Mouse (Mus musculus) hindbrain, embryonic 11.5 days (tissue): ENCODE data around the gene Mia3. TPM values are rescaled to one million over a fixed set of nuclear protein-coding genes. Genes with fewer than 3 reads are reported as not detected.
A peak's percentile ranks its signal among the peaks of the same experiment; 100 is the strongest.
"Not testable (repeated sequence)": the region's sequence is repeated elsewhere in the genome, so short reads cannot be mapped to it uniquely, and the experiment has no call there.

ENCODE experiments used
- ATAC-seq: fragments of 200-750 bp; cut with Nextera tagmentation; 2 replicates; pipeline ENCODE4 v1.8.0; 2017; ENCODE audit warnings: mild to moderate bottlenecking, moderate TSS enrichment, moderate library complexity; ENCODE audit not compliant: low FRiP score
- DNase-seq: peaks from one replicate; pipeline ENCODE4 v3.0.0-alpha.2; 2015; ENCODE audit warnings: low spot score
- H3K27ac ChIP-seq: fragments of 300-500 bp; sonication (generic); 2 replicates; pipeline ENCODE4 v1.5.1; 2014; ENCODE audit warnings: mild to moderate bottlenecking, low read depth, low read length
- H3K27me3 ChIP-seq: fragments of 300-500 bp; sonication (generic); 2 replicates; pipeline ENCODE4 v1.6.1; 2014; ENCODE audit warnings: mild to moderate bottlenecking, low read length, moderate library complexity, mixed read lengths; ENCODE audit not compliant: control insufficient read depth, insufficient read depth
- H3K36me3 ChIP-seq: fragments of 300-500 bp; sonication (generic); 2 replicates; pipeline ENCODE4 v1.6.1; 2014; ENCODE audit warnings: mild to moderate bottlenecking, low read length, moderate library complexity, mixed read lengths; ENCODE audit not compliant: control insufficient read depth, insufficient read depth
- H3K4me1 ChIP-seq: fragments of 300-500 bp; sonication (generic); replicated peaks from 2 replicates; pipeline ENCODE4 v1.6.1; 2014; ENCODE audit warnings: low read length, mixed read lengths; ENCODE audit not compliant: control insufficient read depth, insufficient read depth
- H3K4me2 ChIP-seq: fragments of 300-500 bp; sonication (generic); replicated peaks from 2 replicates; pipeline ENCODE4 v1.6.1; 2014; ENCODE audit warnings: mild to moderate bottlenecking, low read depth, low read length
- H3K4me3 ChIP-seq: fragments of 300-500 bp; sonication (generic); 2 replicates; pipeline ENCODE4 v1.5.1; 2014; ENCODE audit warnings: low read depth, low read length
- H3K9ac ChIP-seq: fragments of 300-500 bp; sonication (generic); 2 replicates; pipeline ENCODE4 v1.6.1; 2014; ENCODE audit warnings: low read depth, low read length
- H3K9me3 ChIP-seq: fragments of 300-500 bp; sonication (generic); 2 replicates; pipeline ENCODE4 v1.6.1; 2016; ENCODE audit warnings: low read length; ENCODE audit not compliant: control insufficient read depth
- WGBS: fragments of 180-500 bp; shearing (Covaris S2); extraction: QIAGEN DNeasy Blood & Tissue Kit; methylation state at CpG from one replicate; pipeline ENCODE4 v1.1.7; 2014; 5-methylcytosine and 5-hydroxymethylcytosine counted together
- polyA plus RNA-seq: library from polyadenylated mRNA; unstranded; fragments of >200 nt; fragmentation: Nextera tagmentation; extraction: Ambion mirVana; gene quantifications from 2 replicates; pipeline ENCODE4 v1.2.1, GENCODE M21; 2014

Gene Mia3
- 97.5 and 97.6 TPM in 2 replicates for polyA plus RNA-seq

- peak within 1 kb of the TSS; percentile 90 for H3K4me3 ChIP-seq
- H3K27ac ChIP-seq = peak within 1 kb of the TSS; percentile 37; the same call in 1 of the 2 replicates
- no peaks in the 10 kb centered on the region; the same call in 1 of the 2 replicates for H3K36me3 ChIP-seq
- DNase-seq (peak; percentile 91), ATAC-seq (peak; percentile 98)
- peak within 1 kb of the TSS; percentile 91 for H3K4me2 ChIP-seq
- H3K9ac ChIP-seq = peak within 1 kb of the TSS; percentile 90
- no peaks in the 10 kb centered on the region for H3K9me3 ChIP-seq
- no peaks in the 10 kb centered on the region for H3K27me3 ChIP-seq
- under 1% methylated on average over 36 of the region's 51 CpGs for WGBS
- H3K4me1 ChIP-seq = no peaks in the 10 kb centered on the region; the same call in 1 of the 2 replicates
These were observed at the start of gene Mia3 for GRCm38 (mm10) chr1:183369427-183370014. Gene Mia3, minus strand, starts transcription at chr1:183369553.

- ATAC-seq = no peak
- Histone ChIP-seq H3K4me2 (no peak within 1 kb of the TSS), H3K27ac (no peak within 1 kb of the TSS), H3K4me1 (no peaks in the 10 kb centered on the region), H3K36me3 (no peaks in the 10 kb centered on the region), H3K9me3 (no peaks in the 10 kb centered on the region), H3K4me3 (no peak within 1 kb of the TSS), H3K27me3 (no peaks in the 10 kb centered on the region), H3K9ac (no peak within 1 kb of the TSS)
- DNase-seq = no peak
- WGBS = 79% methylated on average over 12 of the region's 12 CpGs
These were observed 48.5 kb upstream of the Mia3 start, which contains the start of gene Hhipl2 for GRCm38 (mm10) chr1:183417873-183418272. Gene Hhipl2, plus strand, starts transcription at chr1:183418215.

GRCm38 (mm10) chr1:183414081-183414727 lies 44.9 kb upstream of the Mia3 start:
- Histone ChIP-seq H3K4me2 (no peak overlapping the region), H3K36me3 (no peaks in the 10 kb centered on the region; the same call in 1 of the 2 replicates), H3K27ac (no peak overlapping the region), H3K4me1 (no peaks in the 10 kb centered on the region), H3K9ac (no peak overlapping the region), H3K4me3 (no peak overlapping the region), H3K27me3 (no peaks in the 10 kb centered on the region), H3K9me3 (no peaks in the 10 kb centered on the region)
- no peak for DNase-seq
- whole genome bisulfite sequencing = 87% methylated on average over 15 of the region's 15 CpGs
- ATAC-seq = no peak

GRCm38 (mm10) chr1:183403396-183403795 lies 34.0 kb upstream of the Mia3 start:
- no peak for DNase-seq
- 92% methylated on average over 3 of the region's 3 CpGs for whole genome bisulfite sequencing
- Histone ChIP-seq H3K27ac (no peak overlapping the region), H3K36me3 (peaks cover 6% of the 10 kb centered on the region; the same call in 1 of the 2 replicates), H3K9ac (no peak overlapping the region), H3K4me3 (no peak overlapping the region), H3K9me3 (no peaks in the 10 kb centered on the region), H3K27me3 (no peaks in the 10 kb centered on the region), H3K4me1 (no peaks in the 10 kb centered on the region), H3K4me2 (no peak overlapping the region)
- ATAC-seq = no peak

- Histone ChIP-seq H3K27ac (no peak within 1 kb of the TSS), H3K27me3 (no peaks in the 10 kb centered on the region), H3K4me3 (peak within 1 kb of the TSS; percentile 73), H3K9me3 (no peaks in the 10 kb centered on the region), H3K4me2 (peak within 1 kb of the TSS; percentile 77), H3K9ac (peak within 1 kb of the TSS; percentile 54), H3K36me3 (no peaks in the 10 kb centered on the region), H3K4me1 (0 out of 2 replicates have a peak, but pooled peaks cover 2% of the 10 kb centered on the region)
- 7% methylated on average over 44 of the region's 44 CpGs for WGBS
- ATAC-seq (peak; percentile 100), DNase-seq (peak; percentile 97)
These were observed 19.4 kb upstream of the Mia3 start, which contains the start of gene Taf1a for GRCm38 (mm10) chr1:183388426-183389406. Gene Taf1a, plus strand, starts transcription at chr1:183388981.

- not testable (repeated sequence) for H3K4me1 ChIP-seq, H3K36me3 ChIP-seq, DNase-seq, H3K9me3 ChIP-seq, H3K4me3 ChIP-seq, H3K27me3 ChIP-seq, H3K27ac ChIP-seq, ATAC-seq, H3K4me2 ChIP-seq, H3K9ac ChIP-seq
- WGBS = 84% methylated on average over 3 of the region's 3 CpGs
These were observed 18.1 kb upstream of the Mia3 start for GRCm38 (mm10) chr1:183387421-183387820.

GRCm38 (mm10) chr1:183382621-183383020 lies 13.3 kb upstream of the Mia3 start:
- no peak overlapping the region for H3K27ac ChIP-seq
- no peak overlapping the region for H3K4me2 ChIP-seq
- no peak overlapping the region for H3K4me3 ChIP-seq
- H3K9me3 ChIP-seq = no peaks in the 10 kb centered on the region
- no peaks in the 10 kb centered on the region for H3K36me3 ChIP-seq
- no peak for DNase-seq
- 0 out of 2 replicates have a peak, but pooled peaks cover 2% of the 10 kb centered on the region for H3K27me3 ChIP-seq
- no peak overlapping the region for H3K9ac ChIP-seq
- WGBS = 96% methylated on average over 2 of the region's 2 CpGs
- ATAC-seq = no peak
- H3K4me1 ChIP-seq = no peaks in the 10 kb centered on the region

- ATAC-seq = no peak
- Histone ChIP-seq H3K9me3 (no peaks in the 10 kb centered on the region), H3K36me3 (no peaks in the 10 kb centered on the region), H3K4me2 (no peak overlapping the region), H3K9ac (no peak overlapping the region), H3K4me3 (no peak overlapping the region), H3K4me1 (no peaks in the 10 kb centered on the region), H3K27ac (no peak overlapping the region), H3K27me3 (0 out of 2 replicates have a peak, but pooled peaks cover 2% of the 10 kb centered on the region)
- 83% methylated on average over 5 of the region's 5 CpGs for WGBS
- DNase-seq = no peak
These were observed 12.5 kb upstream of the Mia3 start for GRCm38 (mm10) chr1:183381816-183382215.
